8 mouse cellular contexts compared by ENCODE assay signal in genomic region chr9:102353636-102354491, GRCm38 (mm10). TPM values are rescaled to one million over a fixed set of nuclear protein-coding genes. Genes with fewer than 3 reads are reported as not detected.
DNase-seq lines count a peak whose midpoint lies in the region; ATAC-seq and TF ChIP-seq lines count a peak whose summit lies in the region.

No protein-coding gene starts in this region.

- peak overlapping the region; percentile 48 for H3K4me2 ChIP-seq in liver, embryonic 15.5 days

- TF ChIP-seq POLR2A in liver, adult 2 months (IDR thresholded peaks at IDR 0.05; ENCODE audit: extremely low read depth, insufficient read depth, low read length): no peak
- TF ChIP-seq POLR2A in heart, adult 2 months (IDR thresholded peaks at IDR 0.05; ENCODE audit: insufficient read depth, low read depth, low read length): no peak

- no peaks in the 10 kb centered on the region for H3K9me3 ChIP-seq in liver, embryonic 15.5 days (replicated peaks)

- no peak overlapping the region for H3K9ac ChIP-seq in liver, adult 2 months (ENCODE audit: low read depth, low read length)
- H3K9ac ChIP-seq in heart, adult 2 months (ENCODE audit: low read depth, low read length): peak overlapping the region; percentile 72
- H3K9ac ChIP-seq in liver, embryonic 15.5 days: no peak overlapping the region

- intact Hi-C loops in heart, adult 2 months (cut with DNase I): loop anchor here (2.0 to 10.0 kb wide), 5 partner anchors 47 to 663 kb away; no protein-coding TSS in a partner anchor

- no peaks in the 10 kb centered on the region for H3K36me3 ChIP-seq in liver, adult 2 months (ENCODE audit: control insufficient read depth, insufficient read depth, low read length)
- no peaks in the 10 kb centered on the region for H3K36me3 ChIP-seq in heart, adult 2 months (ENCODE audit: control insufficient read depth, insufficient read depth, low read length)
- no peaks in the 10 kb centered on the region for H3K36me3 ChIP-seq in liver, embryonic 15.5 days (replicated peaks)

- H3K27ac ChIP-seq in liver, adult 2 months (replicated peaks; ENCODE audit: insufficient read depth, low read depth, low read length): no peak overlapping the region
- H3K27ac ChIP-seq in heart, adult 2 months: peak overlapping the region; percentile 56
- H3K27ac ChIP-seq in liver, embryonic 15.5 days (replicated peaks): no peak overlapping the region

- H3K4me1 ChIP-seq in liver, adult 2 months (ENCODE audit: control insufficient read depth, insufficient read depth, low read length): peaks cover 3% of the 10 kb centered on the region; the same call in 1 of the 2 replicates
- H3K4me1 ChIP-seq in heart, adult 2 months (ENCODE audit: control insufficient read depth, insufficient read depth, low read length): no peaks in the 10 kb centered on the region
- H3K4me1 ChIP-seq in liver, embryonic 15.5 days (replicated peaks): no peaks in the 10 kb centered on the region

- 3% methylated on average over 67 of the region's 70 CpGs for WGBS in liver, adult 2 months
- WGBS in heart, adult 2 months: 1% methylated on average over 70 of the region's 70 CpGs
- whole genome bisulfite sequencing in liver, embryonic 15.5 days (ENCODE audit: insufficient replicate concordance): 2% methylated on average over 70 of the region's 70 CpGs

- H3K79me2 ChIP-seq in liver, adult 2 months (ENCODE audit: control insufficient read depth, insufficient read depth, low read length): no peaks in the 10 kb centered on the region
- no peaks in the 10 kb centered on the region for H3K79me2 ChIP-seq in heart, adult 2 months (replicated peaks; ENCODE audit: control insufficient read depth, insufficient read depth, low read length)

- H3K27me3 ChIP-seq in liver, adult 2 months (ENCODE audit: control insufficient read depth, insufficient read depth, low read length): peaks cover 17% of the 10 kb centered on the region
- peaks cover 3% of the 10 kb centered on the region; the same call in 1 of the 2 replicates for H3K27me3 ChIP-seq in heart, adult 2 months (ENCODE audit: control insufficient read depth, insufficient read depth, low read length)
- H3K27me3 ChIP-seq in liver, embryonic 15.5 days: peaks cover 70% of the 10 kb centered on the region

- peak overlapping the region; percentile 15; the same call in 1 of the 2 replicates for H3K4me3 ChIP-seq in liver, adult 2 months (ENCODE audit: insufficient read depth, low read depth, low read length)
- H3K4me3 ChIP-seq in heart, adult 2 months: peak overlapping the region; percentile 63
- peak overlapping the region; percentile 32 for H3K4me3 ChIP-seq in liver, embryonic 15.5 days (replicated peaks)

- TF ChIP-seq CTCF in liver, adult 2 months (IDR thresholded peaks at IDR 0.05; ENCODE audit: low read depth, low read length): no peak
- no peak for TF ChIP-seq CTCF in heart, adult 2 months (IDR thresholded peaks at IDR 0.05)

- peak; percentile 31; the same call in 1 of the 2 replicates for ATAC-seq in liver, embryonic 15.5 days (ENCODE audit: insufficient read depth)

- TF ChIP-seq EP300 in heart, adult 2 months (IDR thresholded peaks at IDR 0.05; ENCODE audit: insufficient read depth, low read depth, low read length): no peak

- DNase-seq in liver, adult 2 months (ENCODE audit: extremely low read depth, low read depth, low spot score): no peak
- DNase-seq in liver: no peak
- peak; percentile 64 for DNase-seq in embryo, embryonic 10 days (ENCODE audit: low spot score)
- DNase-seq in heart, adult 2 months: peak; percentile 30 to 51
- peak; percentile 25 for DNase-seq in kidney, adult 18-20 months
- peak; percentile 58 to 65 for DNase-seq in right cerebral cortex, postnatal 10 days (ENCODE audit: low spot score in 2 of 2)
- DNase-seq in thymus, adult 18-20 months: no peak

RNA-seq across cellular contexts. Expression of gene Ephb1, which starts 0.6 kb away (rescaled TPM):
- under 0.01 and 0.07 TPM in 2 replicates for total RNA-seq in liver, adult 2 months (2014; rRNA removed)
- 0.05 and 0.11 TPM in 2 replicates for polyA plus RNA-seq in liver, adult 2 months (2012; rRNA removed)
- 10 to 100 TPM; 21.2 to 23.3 TPM for total RNA-seq in heart, adult 2 months (2021)
- polyA plus RNA-seq in heart, adult 2 months (2012; rRNA removed): 2.8 and 3.1 TPM in 2 replicates
- 0.20 and 0.31 TPM in 2 replicates for polyA plus RNA-seq in liver, embryonic 15.5 days (2015; fragmentation: Nextera tagmentation; extraction: Ambion mirVana)

Comparison
In these comparisons a context has a peak if more than half of its experiments do, and no peak if none do; other contexts are left out.
1. DNase-seq: peak in embryo, embryonic 10 days (single experiment), heart, adult 2 months (2 of 2), kidney, adult 18-20 months (single experiment) and right cerebral cortex, postnatal 10 days (2 of 2); none in liver, adult 2 months (single experiment), liver (single experiment) and thymus, adult 18-20 months (0 of 2).
2. Peak in every context shown above with its lines, with median percentiles within 50 percentile points of each other: H3K4me3 ChIP-seq.